Mouse (Mus musculus) neural tube, embryonic 11.5 days (tissue): Measurements from ENCODE around the gene Mapk13. TPM values are rescaled to one million over a fixed set of nuclear protein-coding genes. Genes with fewer than 3 reads are reported as not detected.
"Not testable (repeated sequence)": the region's sequence is repeated elsewhere in the genome, so short reads cannot be mapped to it uniquely, and the experiment has no call there.

Experiments used
- ATAC-seq: fragments of 200-750 bp; cut with Nextera tagmentation; 2 replicates; pipeline ENCODE4 v1.8.0; 2017; ENCODE audit warnings: moderate number of reproducible peaks, mild to moderate bottlenecking, moderate TSS enrichment, moderate library complexity; ENCODE audit not compliant: insufficient read depth, low FRiP score, low TSS enrichment
- DNase-seq: peaks from one replicate; pipeline ENCODE4 v3.0.0-alpha.2; 2015; ENCODE audit warnings: low spot score
- H3K27ac ChIP-seq: fragments of 300-500 bp; sonication (generic); 2 replicates; pipeline ENCODE4 v1.5.1; 2014; ENCODE audit warnings: low read depth, mild to moderate bottlenecking, low read length
- H3K27me3 ChIP-seq: fragments of 300-500 bp; sonication (generic); 2 replicates; pipeline ENCODE4 v1.6.1; 2014; ENCODE audit warnings: mild to moderate bottlenecking, low read length, mixed read lengths; ENCODE audit not compliant: control insufficient read depth, insufficient read depth
- H3K36me3 ChIP-seq: fragments of 300-500 bp; sonication (generic); 2 replicates; pipeline ENCODE4 v1.6.1; 2014; ENCODE audit warnings: mild to moderate bottlenecking, low read length, moderate library complexity, mixed read lengths; ENCODE audit not compliant: control insufficient read depth, insufficient read depth
- H3K4me1 ChIP-seq: fragments of 300-500 bp; sonication (generic); 2 replicates; pipeline ENCODE4 v1.6.1; 2014; ENCODE audit warnings: low read length, mixed read lengths; ENCODE audit not compliant: control insufficient read depth, insufficient read depth
- H3K4me2 ChIP-seq: fragments of 300-500 bp; sonication (generic); 2 replicates; pipeline ENCODE4 v1.6.1; 2014; ENCODE audit warnings: low read depth, mild to moderate bottlenecking, moderate library complexity
- H3K4me3 ChIP-seq: fragments of 300-500 bp; sonication (generic); 2 replicates; pipeline ENCODE4 v1.5.1; 2014; ENCODE audit warnings: low read depth, low read length
- H3K9ac ChIP-seq: fragments of 300-500 bp; sonication (generic); 2 replicates; pipeline ENCODE4 v1.6.1; 2014; ENCODE audit warnings: mild to moderate bottlenecking, low read length
- H3K9me3 ChIP-seq: fragments of 300-500 bp; sonication (generic); 2 replicates; pipeline ENCODE4 v1.6.1; 2016; ENCODE audit warnings: low read length; ENCODE audit not compliant: control insufficient read depth
- WGBS: fragments of 180-500 bp; shearing (Covaris S2); extraction: QIAGEN DNeasy Blood & Tissue Kit; methylation state at CpG from one replicate; pipeline ENCODE4 v1.1.7; 2014; 5-methylcytosine and 5-hydroxymethylcytosine counted together
- polyA plus RNA-seq: library from polyadenylated mRNA; unstranded; fragments of >200 nt; fragmentation: Nextera tagmentation; extraction: Ambion mirVana; gene quantifications from 2 replicates; pipeline ENCODE4 v1.2.1, GENCODE M21; 2014

Mapk13 gene
- polyA plus RNA-seq, 1 experiment from 2014 or later = 1.8 TPM

GRCm38 (mm10) chr17:28766781-28767515 lies 2.1 kb upstream of the Mapk13 start:
- Histone ChIP-seq H3K4me2 (no peak overlapping the region), H3K27ac (no peak overlapping the region), H3K4me3 (no peak overlapping the region), H3K36me3 (no peaks in the 10 kb centered on the region), H3K9me3 (no peaks in the 10 kb centered on the region), H3K4me1 (peaks cover 9% of the 10 kb centered on the region; the same call in 1 of the 2 replicates), H3K27me3 (peaks cover 33% of the 10 kb centered on the region), H3K9ac (no peak overlapping the region)
- no peak for ATAC-seq
- 80% methylated on average over 11 of the region's 11 CpGs for WGBS
- no peak for DNase-seq

- H3K36me3 ChIP-seq = no peaks in the 10 kb centered on the region
- H3K4me3 ChIP-seq = peak overlapping the region; percentile 25
- H3K9me3 ChIP-seq = no peaks in the 10 kb centered on the region
- H3K4me2 ChIP-seq = peak overlapping the region; percentile 51
- peak; percentile 34 for DNase-seq
- H3K27ac ChIP-seq = no peak overlapping the region
- peak overlapping the region; percentile 26; the same call in 1 of the 2 replicates for H3K9ac ChIP-seq
- H3K4me1 ChIP-seq = peaks cover 9% of the 10 kb centered on the region; the same call in 1 of the 2 replicates
- 5% methylated on average over 24 of the region's 24 CpGs for WGBS
- no peak for ATAC-seq
- H3K27me3 ChIP-seq = peaks cover 33% of the 10 kb centered on the region
Measured at GRCm38 (mm10) chr17:28769875-28770421, 851 bp downstream of the Mapk13 start.

- Histone ChIP-seq H3K27ac (no peak overlapping the region), H3K4me2 (no peak overlapping the region), H3K36me3 (no peaks in the 10 kb centered on the region), H3K9ac (no peak overlapping the region), H3K9me3 (no peaks in the 10 kb centered on the region), H3K4me3 (no peak overlapping the region), H3K4me1 (peaks cover 9% of the 10 kb centered on the region; the same call in 1 of the 2 replicates), H3K27me3 (peaks cover 33% of the 10 kb centered on the region)
- 94% methylated on average over 5 of the region's 5 CpGs for WGBS
- no peak for DNase-seq
- no peak for ATAC-seq
Measured at GRCm38 (mm10) chr17:28771289-28771688, 2.2 kb downstream of the Mapk13 start.

- H3K27ac ChIP-seq, ATAC-seq, H3K9me3 ChIP-seq, H3K4me3 ChIP-seq, H3K4me2 ChIP-seq, DNase-seq, H3K9ac ChIP-seq, H3K36me3 ChIP-seq, H3K4me1 ChIP-seq: not testable (repeated sequence)
- peaks cover 21% of the 10 kb centered on the region for H3K27me3 ChIP-seq
- WGBS = 94% methylated on average over 9 of the region's 9 CpGs
Measured at GRCm38 (mm10) chr17:28774303-28774702, 5.2 kb downstream of the Mapk13 start.

GRCm38 (mm10) chr17:28775161-28775560 lies 6.1 kb downstream of the Mapk13 start:
- Histone ChIP-seq H3K4me2 (no peak overlapping the region), H3K4me3 (no peak overlapping the region), H3K27me3 (peaks cover 13% of the 10 kb centered on the region), H3K9ac (no peak overlapping the region), H3K9me3 (no peaks in the 10 kb centered on the region), H3K36me3 (no peaks in the 10 kb centered on the region), H3K4me1 (0 out of 2 replicates have a peak, but pooled peaks cover 1% of the 10 kb centered on the region), H3K27ac (no peak overlapping the region)
- WGBS = 82% methylated on average over 4 of the region's 4 CpGs
- ATAC-seq (no peak), DNase-seq (no peak)

- Histone ChIP-seq H3K4me1 (no peaks in the 10 kb centered on the region), H3K4me2 (no peak overlapping the region), H3K9ac (no peak overlapping the region), H3K4me3 (no peak overlapping the region), H3K27me3 (no peaks in the 10 kb centered on the region), H3K9me3 (no peaks in the 10 kb centered on the region), H3K36me3 (no peaks in the 10 kb centered on the region), H3K27ac (no peak overlapping the region)
- ATAC-seq = no peak
- WGBS = 94% methylated on average over 3 of the region's 3 CpGs
- no peak for DNase-seq
Measured at GRCm38 (mm10) chr17:28776817-28777216, 7.7 kb downstream of the Mapk13 start.

- Histone ChIP-seq H3K27me3 (no peaks in the 10 kb centered on the region), H3K36me3 (no peaks in the 10 kb centered on the region), H3K4me1 (no peaks in the 10 kb centered on the region), H3K4me2 (no peak overlapping the region), H3K9ac (no peak overlapping the region), H3K9me3 (no peaks in the 10 kb centered on the region), H3K4me3 (no peak overlapping the region), H3K27ac (no peak overlapping the region)
- 90% methylated on average over 16 of the region's 16 CpGs for WGBS
- ATAC-seq = no peak
- no peak for DNase-seq
Measured at GRCm38 (mm10) chr17:28777231-28778005, 8.3 kb downstream of the Mapk13 start.

GRCm38 (mm10) chr17:28779735-28780134 lies 10.6 kb downstream of the Mapk13 start:
- Histone ChIP-seq H3K36me3 (no peaks in the 10 kb centered on the region), H3K27ac (no peak overlapping the region), H3K4me1 (no peaks in the 10 kb centered on the region), H3K9ac (no peak overlapping the region), H3K9me3 (no peaks in the 10 kb centered on the region), H3K4me3 (no peak overlapping the region), H3K4me2 (no peak overlapping the region), H3K27me3 (no peaks in the 10 kb centered on the region)
- 88% methylated on average over 3 of the region's 3 CpGs for WGBS
- no peak for ATAC-seq
- no peak for DNase-seq
